Mouse (Mus musculus): Measurements from ENCODE around the gene Rem2. TPM values are rescaled to one million over a fixed set of nuclear protein-coding genes. Genes with fewer than 3 reads are reported as not detected.

Gene Rem2
- polyA plus RNA-seq, 1 experiment: 4.0 TPM

- Histone ChIP-seq H3K4me1 (ENCODE audit: control insufficient read depth, insufficient read depth, low read length) (no peaks in the 10 kb centered on the region), H3K36me3 (ENCODE audit: control insufficient read depth, insufficient read depth, low read length, poor library complexity, severe bottlenecking) (no peaks in the 10 kb centered on the region), H3K27ac (ENCODE audit: insufficient read depth, low read length) (no peak overlapping the region), H3K9me3 (replicated peaks; ENCODE audit: control insufficient read depth, insufficient read depth, low read length, poor library complexity, severe bottlenecking) (no peaks in the 10 kb centered on the region; the same call in 1 of the 2 replicates), H3K9ac (ENCODE audit: low read depth, poor library complexity, severe bottlenecking) (no peak overlapping the region), H3K27me3 (ENCODE audit: control insufficient read depth, insufficient read depth, low read length, poor library complexity, severe bottlenecking) (no peaks in the 10 kb centered on the region; the same call in 1 of the 2 replicates), H3K4me3 (ENCODE audit: low read depth, low read length) (no peak overlapping the region)
- TF ChIP-seq CTCF (IDR thresholded peaks at IDR 0.05; ENCODE audit: low read depth, low read length): no peak
These were observed 25.5 kb downstream of the Rem2 start for GRCm38 (mm10) chr14:54501365-54501764.

- H3K36me3 ChIP-seq (ENCODE audit: control insufficient read depth, insufficient read depth, low read length, poor library complexity, severe bottlenecking): peaks cover 17% of the 10 kb centered on the region
These were observed 27.2 kb downstream of the Rem2 start for GRCm38 (mm10) chr14:54503092-54503491.

GRCm38 (mm10) chr14:54509774-54510173 lies 33.9 kb downstream of the Rem2 start:
- Histone ChIP-seq H3K27me3 (ENCODE audit: control insufficient read depth, insufficient read depth, low read length, poor library complexity, severe bottlenecking) (no peaks in the 10 kb centered on the region), H3K9me3 (replicated peaks; ENCODE audit: control insufficient read depth, insufficient read depth, low read length, poor library complexity, severe bottlenecking) (peaks cover 47% of the 10 kb centered on the region), H3K4me1 (ENCODE audit: control insufficient read depth, insufficient read depth, low read length) (no peaks in the 10 kb centered on the region), H3K4me3 (ENCODE audit: low read depth, low read length) (no peak overlapping the region), H3K9ac (ENCODE audit: low read depth, poor library complexity, severe bottlenecking) (no peak overlapping the region), H3K36me3 (ENCODE audit: control insufficient read depth, insufficient read depth, low read length, poor library complexity, severe bottlenecking) (peaks cover 84% of the 10 kb centered on the region), H3K27ac (ENCODE audit: insufficient read depth, low read length) (no peak overlapping the region)
- TF ChIP-seq EP300 (IDR thresholded peaks at IDR 0.05; ENCODE audit: insufficient read depth, low read depth, low read length) (no peak), POLR2A (IDR thresholded peaks at IDR 0.05; ENCODE audit: insufficient read depth, low read length) (no peak), CTCF (IDR thresholded peaks at IDR 0.05; ENCODE audit: low read depth, low read length) (no peak)

More at GRCm38 (mm10) chr14:54503092-54503491, 27.2 kb downstream of the Rem2 start:
- no peak overlapping the region for H3K9ac ChIP-seq (ENCODE audit: low read depth, poor library complexity, severe bottlenecking)
- no peak overlapping the region for H3K27ac ChIP-seq (ENCODE audit: insufficient read depth, low read length)
- TF ChIP-seq EP300 (IDR thresholded peaks at IDR 0.05; ENCODE audit: insufficient read depth, low read depth, low read length) (no peak), POLR2A (IDR thresholded peaks at IDR 0.05; ENCODE audit: insufficient read depth, low read length) (no peak), CTCF (IDR thresholded peaks at IDR 0.05; ENCODE audit: low read depth, low read length) (no peak)
- no peaks in the 10 kb centered on the region for H3K4me1 ChIP-seq (ENCODE audit: control insufficient read depth, insufficient read depth, low read length)
- no peak overlapping the region for H3K4me3 ChIP-seq (ENCODE audit: low read depth, low read length)
- no peaks in the 10 kb centered on the region; the same call in 1 of the 2 replicates for H3K9me3 ChIP-seq (replicated peaks; ENCODE audit: control insufficient read depth, insufficient read depth, low read length, poor library complexity, severe bottlenecking)
- no peaks in the 10 kb centered on the region; the same call in 1 of the 2 replicates for H3K27me3 ChIP-seq (ENCODE audit: control insufficient read depth, insufficient read depth, low read length, poor library complexity, severe bottlenecking)

DNA sequence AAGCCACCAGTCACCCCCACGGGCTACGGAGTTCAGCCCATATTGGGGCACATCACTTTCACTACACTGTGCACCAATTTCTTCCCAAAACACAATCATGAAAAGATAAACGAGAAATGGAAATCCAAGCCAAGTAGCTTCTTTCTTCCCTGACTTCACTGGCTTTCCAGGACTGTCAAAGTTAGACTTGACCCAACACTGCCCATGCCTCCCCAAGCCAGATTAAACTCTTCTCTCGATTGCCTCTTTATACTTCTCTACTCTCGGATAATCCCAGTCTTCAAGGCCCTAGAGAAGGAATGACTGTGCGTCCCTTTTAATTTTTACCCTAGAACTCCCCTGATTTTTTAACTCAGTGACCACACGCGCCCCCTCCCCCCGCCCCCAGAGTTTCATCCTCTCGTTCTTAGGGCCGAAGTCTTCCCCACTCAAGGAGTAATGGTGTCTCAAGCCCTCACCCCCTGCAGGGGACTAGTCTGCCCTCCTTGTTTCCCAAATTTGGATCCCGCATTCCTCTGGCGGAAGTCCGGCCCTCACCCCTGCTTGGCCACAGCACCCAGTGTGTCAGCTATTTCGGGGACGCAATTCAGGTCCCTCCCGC lies 40.9 kb downstream of the Rem2 start:
- TF ChIP-seq POLR2A (IDR thresholded peaks at IDR 0.05; ENCODE audit: insufficient read depth, low read length): no peak
- TF ChIP-seq EP300 (IDR thresholded peaks at IDR 0.05; ENCODE audit: insufficient read depth, low read depth, low read length): no peak
- no peak for TF ChIP-seq CTCF (IDR thresholded peaks at IDR 0.05; ENCODE audit: low read depth, low read length)
- Histone ChIP-seq H3K9me3 (replicated peaks; ENCODE audit: control insufficient read depth, insufficient read depth, low read length, poor library complexity, severe bottlenecking) (peaks cover 20% of the 10 kb centered on the region), H3K4me3 (ENCODE audit: low read depth, low read length) (peak overlapping the region; percentile 77), H3K27me3 (ENCODE audit: control insufficient read depth, insufficient read depth, low read length, poor library complexity, severe bottlenecking) (no peaks in the 10 kb centered on the region), H3K9ac (ENCODE audit: low read depth, poor library complexity, severe bottlenecking) (peak overlapping the region; percentile 88), H3K36me3 (ENCODE audit: control insufficient read depth, insufficient read depth, low read length, poor library complexity, severe bottlenecking) (peaks cover 38% of the 10 kb centered on the region), H3K4me1 (ENCODE audit: control insufficient read depth, insufficient read depth, low read length) (no peaks in the 10 kb centered on the region), H3K27ac (ENCODE audit: insufficient read depth, low read length) (no peak overlapping the region)

- Histone ChIP-seq H3K27ac (ENCODE audit: insufficient read depth, low read length) (no peak overlapping the region), H3K27me3 (ENCODE audit: control insufficient read depth, insufficient read depth, low read length, poor library complexity, severe bottlenecking) (no peaks in the 10 kb centered on the region), H3K9ac (ENCODE audit: low read depth, poor library complexity, severe bottlenecking) (no peak overlapping the region), H3K4me3 (ENCODE audit: low read depth, low read length) (no peak overlapping the region), H3K9me3 (replicated peaks; ENCODE audit: control insufficient read depth, insufficient read depth, low read length, poor library complexity, severe bottlenecking) (no peaks in the 10 kb centered on the region), H3K4me1 (ENCODE audit: control insufficient read depth, insufficient read depth, low read length) (peaks cover 1% of the 10 kb centered on the region), H3K36me3 (ENCODE audit: control insufficient read depth, insufficient read depth, low read length, poor library complexity, severe bottlenecking) (no peaks in the 10 kb centered on the region)
- peak; percentile 16 for TF ChIP-seq CTCF (IDR thresholded peaks at IDR 0.05; ENCODE audit: low read depth, low read length)
- no peak for TF ChIP-seq EP300 (IDR thresholded peaks at IDR 0.05; ENCODE audit: insufficient read depth, low read depth, low read length)
These were observed 47.7 kb downstream of the Rem2 start for GRCm38 (mm10) chr14:54523600-54523999.

- H3K27me3 ChIP-seq (ENCODE audit: control insufficient read depth, insufficient read depth, low read length, poor library complexity, severe bottlenecking): no peaks in the 10 kb centered on the region; the same call in 1 of the 2 replicates
- no peaks in the 10 kb centered on the region for H3K36me3 ChIP-seq (ENCODE audit: control insufficient read depth, insufficient read depth, low read length, poor library complexity, severe bottlenecking)
- H3K4me1 ChIP-seq (ENCODE audit: control insufficient read depth, insufficient read depth, low read length): peaks cover 1% of the 10 kb centered on the region
- H3K9me3 ChIP-seq (replicated peaks; ENCODE audit: control insufficient read depth, insufficient read depth, low read length, poor library complexity, severe bottlenecking): no peaks in the 10 kb centered on the region
- TF ChIP-seq POLR2A (IDR thresholded peaks at IDR 0.05; ENCODE audit: insufficient read depth, low read length): no peak
- no peak for TF ChIP-seq EP300 (IDR thresholded peaks at IDR 0.05; ENCODE audit: insufficient read depth, low read depth, low read length)
- TF ChIP-seq CTCF (IDR thresholded peaks at IDR 0.05; ENCODE audit: low read depth, low read length): no peak
- H3K27ac ChIP-seq (ENCODE audit: insufficient read depth, low read length): no peak overlapping the region
- H3K4me3 ChIP-seq (ENCODE audit: low read depth, low read length): peak overlapping the region; percentile 23
- H3K9ac ChIP-seq (ENCODE audit: low read depth, poor library complexity, severe bottlenecking): peak overlapping the region; percentile 46; the same call in 1 of the 2 replicates
These were observed 51.5 kb downstream of the Rem2 start for GRCm38 (mm10) chr14:54527227-54528006.
